Mouse (Mus musculus): ENCODE measurements around the gene Gm11168.
"Not testable (repeated sequence)": the region's sequence is repeated elsewhere in the genome, so short reads cannot be mapped to it uniquely, and the experiment has no call there.

The Gm11168 gene

DNA sequence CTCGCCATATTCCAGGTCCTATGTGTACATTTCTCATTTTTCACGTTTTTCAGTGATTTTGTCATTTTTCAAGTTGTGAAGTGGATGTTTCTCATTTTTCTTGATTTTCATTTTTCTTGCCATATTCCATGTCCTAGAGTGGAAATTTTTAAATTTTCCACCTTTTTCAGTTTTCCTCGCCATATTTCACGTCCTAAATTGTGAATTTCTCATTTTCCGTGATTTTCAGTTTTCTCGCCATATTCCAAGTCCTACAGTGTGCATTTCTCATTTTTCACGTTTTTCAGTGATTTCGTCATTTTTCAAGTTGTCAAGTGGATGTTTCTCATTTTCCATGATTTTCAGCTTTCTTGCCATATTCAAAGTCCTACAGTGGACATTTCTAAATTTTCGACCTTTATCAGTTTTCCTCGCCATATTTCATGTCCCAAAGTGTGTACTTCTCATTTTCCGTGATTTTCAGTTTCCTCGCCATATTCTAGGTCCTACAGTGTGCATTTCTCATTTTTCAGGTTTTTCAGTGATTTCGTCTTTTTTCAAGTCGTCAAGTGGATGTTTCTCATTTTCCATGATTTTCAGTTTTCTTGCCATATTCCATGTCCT is at the start of gene Gm11168:
Gene Gm11168, plus strand, starts transcription at position 553 of the 603 bp plus-strand sequence.
- in situ Hi-C loops (cut with MboI; ENCODE audit: unreplicated experiment in 2 of 2), result not testable (repeated sequence)

DNA sequence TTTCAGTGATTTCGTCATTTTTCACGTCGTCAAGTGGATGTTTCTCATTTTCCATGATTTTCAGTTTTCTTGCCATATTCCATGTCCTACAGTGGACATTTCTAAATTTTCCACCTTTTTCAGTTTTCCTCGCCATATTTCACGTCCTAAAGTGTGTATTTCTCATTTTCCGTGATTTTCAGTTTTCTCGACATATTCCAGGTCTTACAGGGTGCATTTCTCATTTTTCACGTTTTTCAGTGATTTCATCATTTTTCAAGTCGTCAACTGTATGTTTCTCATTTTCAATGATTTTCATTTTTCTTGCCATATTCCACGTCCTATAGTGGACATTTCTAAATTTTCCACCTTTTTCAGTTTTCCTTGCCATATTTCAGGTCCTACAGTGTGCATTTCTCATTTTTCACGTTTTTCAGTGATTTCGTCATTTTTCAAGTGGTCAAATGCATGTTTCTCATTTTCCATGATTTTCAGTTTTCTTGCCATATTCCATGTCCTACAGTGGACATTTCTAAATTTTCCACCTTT is 2.6 kb upstream of the Gm11168 start, which contains the start of gene Gm10722:
Gene Gm10722, plus strand, starts transcription at position 478 of the 528 bp plus-strand sequence.
- in situ Hi-C loops (cut with MboI; ENCODE audit: unreplicated experiment in 2 of 2), result not testable (repeated sequence)

DNA sequence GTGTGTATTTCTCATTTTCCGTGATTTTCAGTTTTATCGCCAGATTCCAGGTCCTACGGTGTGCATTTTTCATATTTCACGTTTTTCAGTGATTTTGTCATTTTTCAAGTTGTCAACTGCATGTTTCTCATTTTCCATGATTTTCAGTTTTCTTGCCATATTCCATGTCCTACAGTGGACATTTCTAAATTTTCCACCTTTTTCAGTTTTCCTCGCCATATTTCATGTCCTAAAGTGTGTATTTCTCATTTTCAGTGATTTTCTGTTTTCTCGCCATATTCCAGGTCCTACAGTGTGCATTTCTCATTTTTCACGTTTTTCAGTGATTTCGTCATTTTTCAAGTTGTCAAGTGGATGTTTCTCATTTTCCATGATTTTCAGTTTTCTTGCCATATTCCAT is 2.1 kb upstream of the Gm11168 start:
- in situ Hi-C loops (cut with MboI; ENCODE audit: unreplicated experiment in 2 of 2), result not testable (repeated sequence)

DNA sequence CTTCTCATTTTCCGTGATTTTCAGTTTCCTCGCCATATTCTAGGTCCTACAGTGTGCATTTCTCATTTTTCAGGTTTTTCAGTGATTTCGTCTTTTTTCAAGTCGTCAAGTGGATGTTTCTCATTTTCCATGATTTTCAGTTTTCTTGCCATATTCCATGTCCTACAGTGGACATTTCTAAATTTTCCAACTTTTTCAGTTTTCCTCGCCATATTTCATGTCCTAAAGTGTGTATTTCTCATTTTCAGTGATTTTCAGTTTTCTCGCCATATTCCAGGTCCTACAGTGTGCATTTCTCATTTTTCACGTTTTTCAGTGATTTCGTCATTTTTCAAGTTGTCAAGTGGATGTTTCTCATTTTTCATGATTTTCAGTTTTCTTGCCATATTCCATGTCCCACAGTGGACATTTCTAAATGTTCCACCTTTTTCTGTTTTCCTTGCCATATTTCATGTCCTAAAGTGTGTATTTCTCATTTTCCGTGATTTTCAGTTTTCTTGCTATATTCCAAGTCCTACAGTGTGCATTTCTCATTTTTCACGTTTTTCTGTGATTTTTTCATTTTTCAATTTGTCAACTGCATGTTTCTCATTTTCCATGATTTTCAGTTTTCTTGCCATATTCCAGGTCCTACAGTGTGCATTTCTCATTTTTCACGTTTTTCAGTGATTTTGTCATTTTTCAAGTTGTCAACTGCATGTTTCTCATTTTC is 1.0 kb upstream of the Gm11168 start:
- in situ Hi-C loops (cut with MboI; ENCODE audit: unreplicated experiment in 2 of 2), result not testable (repeated sequence)

DNA sequence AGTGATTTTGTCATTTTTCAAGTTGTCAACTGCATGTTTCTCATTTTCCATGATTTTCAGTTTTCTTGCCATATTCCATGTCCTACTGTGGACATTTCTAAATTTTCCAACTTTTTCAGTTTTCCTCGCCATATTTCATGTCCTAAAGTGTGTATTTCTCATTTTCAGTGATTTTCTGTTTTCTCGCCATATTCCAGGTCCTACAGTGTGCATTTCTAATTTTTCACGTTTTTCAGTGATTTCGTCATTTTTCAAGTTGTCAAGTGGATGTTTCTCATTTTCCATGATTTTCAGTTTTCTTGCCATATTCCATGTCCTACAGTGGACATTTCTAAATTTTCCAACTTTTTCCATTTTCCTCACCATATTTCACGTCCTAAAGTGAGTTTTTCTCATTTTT is 3.0 kb downstream of the Gm11168 start:
- in situ Hi-C loops (cut with MboI; ENCODE audit: unreplicated experiment in 2 of 2), result not testable (repeated sequence)

DNA sequence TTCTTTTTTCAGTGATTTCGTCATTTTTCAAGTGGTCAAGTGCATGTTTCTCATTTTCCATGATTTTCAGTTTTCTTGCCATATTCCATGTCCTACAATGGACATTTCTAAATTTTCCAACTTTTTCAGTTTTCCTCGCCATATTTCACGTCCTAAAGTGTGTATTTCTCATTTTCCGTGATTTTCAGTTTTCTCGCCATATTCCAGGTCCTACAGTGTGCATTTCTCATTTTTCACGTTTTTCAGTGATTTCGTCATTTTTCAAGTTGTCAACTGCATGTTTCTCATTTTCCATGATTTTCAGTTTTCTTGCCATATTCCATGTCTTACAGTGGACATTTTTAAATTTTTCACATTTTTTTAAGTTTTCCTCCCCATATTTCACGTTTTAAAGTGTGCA is 3.5 kb downstream of the Gm11168 start:
- in situ Hi-C loops (cut with MboI; ENCODE audit: unreplicated experiment in 2 of 2), result not testable (repeated sequence)

DNA sequence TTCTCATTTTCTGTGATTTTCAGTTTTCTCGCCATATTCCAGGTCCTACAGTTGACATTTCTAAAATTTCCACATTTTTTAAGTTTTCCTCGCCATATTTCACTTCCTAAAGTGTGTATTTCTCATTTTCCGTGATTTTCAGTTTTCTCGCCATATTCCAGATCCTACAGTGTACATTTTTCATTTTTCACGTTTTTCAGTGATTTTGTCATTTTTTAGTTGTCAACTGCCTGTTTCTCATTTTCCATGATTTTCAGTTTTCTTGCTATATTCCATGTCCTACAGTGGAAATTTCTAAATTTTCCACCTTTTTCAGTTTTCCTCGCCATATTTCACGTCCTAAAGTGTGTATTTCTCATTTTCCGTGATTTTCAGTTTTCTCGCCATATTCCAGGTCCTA is 4.1 kb downstream of the Gm11168 start:
- in situ Hi-C loops (cut with MboI; ENCODE audit: unreplicated experiment in 2 of 2), result not testable (repeated sequence)

DNA sequence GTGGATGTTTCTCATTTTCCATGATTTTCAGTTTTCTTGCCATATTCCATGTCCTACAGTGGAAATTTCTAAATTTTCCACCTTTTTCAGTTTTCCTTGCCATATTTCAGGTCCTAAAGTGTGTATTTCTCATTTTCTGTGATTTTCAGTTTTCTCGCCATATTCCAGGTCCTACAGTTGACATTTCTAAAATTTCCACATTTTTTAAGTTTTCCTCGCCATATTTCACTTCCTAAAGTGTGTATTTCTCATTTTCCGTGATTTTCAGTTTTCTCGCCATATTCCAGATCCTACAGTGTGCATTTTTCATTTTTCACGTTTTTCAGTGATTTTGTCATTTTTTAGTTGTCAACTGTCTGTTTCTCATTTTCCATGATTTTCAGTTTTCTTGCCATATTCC is 6.2 kb downstream of the Gm11168 start:
- in situ Hi-C loops (cut with MboI; ENCODE audit: unreplicated experiment in 2 of 2), result not testable (repeated sequence)

DNA sequence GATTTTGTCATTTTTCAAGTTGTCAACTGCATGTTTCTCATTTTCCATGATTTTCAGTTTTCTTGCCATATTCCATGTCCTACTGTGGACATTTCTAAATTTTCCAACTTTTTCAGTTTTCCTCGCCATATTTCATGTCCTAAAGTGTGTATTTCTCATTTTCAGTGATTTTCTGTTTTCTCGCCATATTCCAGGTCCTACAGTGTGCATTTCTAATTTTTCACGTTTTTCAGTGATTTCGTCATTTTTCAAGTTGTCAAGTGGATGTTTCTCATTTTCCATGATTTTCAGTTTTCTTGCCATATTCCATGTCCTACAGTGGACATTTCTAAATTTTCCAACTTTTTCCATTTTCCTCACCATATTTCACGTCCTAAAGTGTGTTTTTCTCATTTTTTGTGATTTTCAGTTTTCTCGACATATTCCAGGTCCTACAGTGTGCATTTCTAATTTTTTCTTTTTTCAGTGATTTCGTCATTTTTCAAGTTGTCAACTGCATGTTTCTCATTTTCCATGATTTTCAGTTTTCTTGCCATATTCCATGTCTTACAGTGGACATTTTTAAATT is 9.0 kb downstream of the Gm11168 start:
- in situ Hi-C loops (cut with MboI; ENCODE audit: unreplicated experiment in 2 of 2), result not testable (repeated sequence)

DNA sequence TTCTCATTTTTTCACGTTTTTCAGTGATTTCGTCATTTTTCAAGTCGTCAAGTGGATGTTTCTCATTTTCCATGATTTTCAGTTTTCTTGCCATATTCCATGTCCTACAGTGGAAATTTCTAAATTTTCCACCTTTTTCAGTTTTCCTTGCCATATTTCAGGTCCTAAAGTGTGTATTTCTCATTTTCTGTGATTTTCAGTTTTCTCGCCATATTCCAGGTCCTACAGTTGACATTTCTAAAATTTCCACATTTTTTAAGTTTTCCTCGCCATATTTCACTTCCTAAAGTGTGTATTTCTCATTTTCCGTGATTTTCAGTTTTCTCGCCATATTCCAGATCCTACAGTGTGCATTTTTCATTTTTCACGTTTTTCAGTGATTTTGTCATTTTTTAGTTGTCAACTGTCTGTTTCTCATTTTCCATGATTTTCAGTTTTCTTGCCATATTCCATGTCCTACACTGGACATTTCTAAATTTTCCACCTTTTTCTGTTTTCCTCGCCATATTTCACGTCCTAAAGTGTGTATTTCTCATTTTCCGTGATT is 9.7 kb downstream of the Gm11168 start, which contains the start of gene Gm10721:
Gene Gm10721, plus strand, starts transcription at position 408 of the 547 bp plus-strand sequence.
- in situ Hi-C loops (cut with MboI; ENCODE audit: unreplicated experiment in 2 of 2), result not testable (repeated sequence)

DNA sequence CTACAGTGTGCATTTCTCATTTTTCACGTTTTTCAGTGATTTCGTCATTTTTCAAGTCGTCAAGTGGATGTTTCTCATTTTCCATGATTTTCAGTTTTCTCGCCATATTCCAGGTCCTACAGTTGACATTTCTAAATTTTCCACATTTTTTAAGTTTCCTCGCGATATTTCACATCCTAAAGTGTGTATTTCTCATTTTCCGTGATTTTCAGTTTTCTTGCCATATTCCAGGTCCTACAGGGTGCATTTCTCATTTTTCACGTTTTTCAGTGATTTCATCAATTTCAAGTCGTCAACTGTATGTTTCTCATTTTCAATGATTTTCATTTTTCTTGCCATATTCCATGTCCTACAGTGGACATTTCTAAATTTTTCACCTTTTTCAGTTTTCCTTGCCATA is 12.2 kb downstream of the Gm11168 start, which contains the start of gene Gm10720:
Gene Gm10720, plus strand, starts transcription at position 301 of the 400 bp plus-strand sequence.
- in situ Hi-C loops (cut with MboI; ENCODE audit: unreplicated experiment in 2 of 2), result not testable (repeated sequence)

DNA sequence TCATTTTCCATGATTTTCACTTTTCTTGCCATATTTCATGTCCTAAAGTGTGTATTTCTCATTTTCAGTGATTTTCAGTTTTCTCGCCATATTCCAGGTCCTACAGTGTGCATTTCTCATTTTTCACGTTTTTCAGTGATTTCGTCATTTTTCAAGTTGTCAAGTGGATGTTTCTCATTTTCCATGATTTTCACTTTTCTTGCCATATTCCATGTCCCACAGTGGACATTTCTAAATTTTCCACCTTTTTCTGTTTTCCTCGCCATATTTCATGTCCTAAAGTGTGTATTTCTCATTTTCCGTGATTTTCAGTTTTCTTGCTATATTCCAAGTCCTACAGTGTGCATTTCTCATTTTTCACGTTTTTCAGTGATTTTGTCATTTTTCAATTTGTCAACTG is 12.8 kb downstream of the Gm11168 start:
- in situ Hi-C loops (cut with MboI; ENCODE audit: unreplicated experiment in 2 of 2), result not testable (repeated sequence)

DNA sequence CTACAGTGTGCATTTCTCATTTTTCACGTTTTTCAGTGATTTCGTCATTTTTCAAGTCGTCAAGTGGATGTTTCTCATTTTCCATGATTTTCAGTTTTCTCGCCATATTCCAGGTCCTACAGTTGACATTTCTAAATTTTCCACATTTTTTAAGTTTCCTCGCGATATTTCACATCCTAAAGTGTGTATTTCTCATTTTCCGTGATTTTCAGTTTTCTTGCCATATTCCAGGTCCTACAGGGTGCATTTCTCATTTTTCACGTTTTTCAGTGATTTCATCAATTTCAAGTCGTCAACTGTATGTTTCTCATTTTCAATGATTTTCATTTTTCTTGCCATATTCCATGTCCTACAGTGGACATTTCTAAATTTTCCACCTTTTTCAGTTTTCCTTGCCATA is 14.0 kb downstream of the Gm11168 start, which contains the start of gene Gm10719:
Gene Gm10719, plus strand, starts transcription at position 301 of the 400 bp plus-strand sequence.
- in situ Hi-C loops (cut with MboI; ENCODE audit: unreplicated experiment in 2 of 2), result not testable (repeated sequence)

DNA sequence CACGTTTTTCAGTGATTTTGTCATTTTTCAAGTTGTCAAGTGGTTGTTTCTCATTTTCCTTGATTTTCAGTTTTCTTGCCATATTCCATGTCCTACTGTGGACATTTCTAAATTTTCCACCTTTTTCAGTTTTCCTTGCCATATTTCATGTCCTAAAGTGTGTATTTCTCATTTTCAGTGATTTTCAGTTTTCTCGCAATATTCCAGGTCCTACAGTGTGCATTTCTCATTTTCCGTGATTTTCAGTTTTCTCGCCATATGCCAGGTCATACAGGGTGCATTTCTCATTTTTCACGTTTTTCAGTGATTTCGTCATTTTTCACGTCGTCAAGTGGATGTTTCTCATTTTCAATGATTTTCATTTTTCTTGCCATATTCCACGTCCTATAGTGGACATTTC is 15.8 kb downstream of the Gm11168 start:
- in situ Hi-C loops (cut with MboI; ENCODE audit: unreplicated experiment in 2 of 2), result not testable (repeated sequence)

DNA sequence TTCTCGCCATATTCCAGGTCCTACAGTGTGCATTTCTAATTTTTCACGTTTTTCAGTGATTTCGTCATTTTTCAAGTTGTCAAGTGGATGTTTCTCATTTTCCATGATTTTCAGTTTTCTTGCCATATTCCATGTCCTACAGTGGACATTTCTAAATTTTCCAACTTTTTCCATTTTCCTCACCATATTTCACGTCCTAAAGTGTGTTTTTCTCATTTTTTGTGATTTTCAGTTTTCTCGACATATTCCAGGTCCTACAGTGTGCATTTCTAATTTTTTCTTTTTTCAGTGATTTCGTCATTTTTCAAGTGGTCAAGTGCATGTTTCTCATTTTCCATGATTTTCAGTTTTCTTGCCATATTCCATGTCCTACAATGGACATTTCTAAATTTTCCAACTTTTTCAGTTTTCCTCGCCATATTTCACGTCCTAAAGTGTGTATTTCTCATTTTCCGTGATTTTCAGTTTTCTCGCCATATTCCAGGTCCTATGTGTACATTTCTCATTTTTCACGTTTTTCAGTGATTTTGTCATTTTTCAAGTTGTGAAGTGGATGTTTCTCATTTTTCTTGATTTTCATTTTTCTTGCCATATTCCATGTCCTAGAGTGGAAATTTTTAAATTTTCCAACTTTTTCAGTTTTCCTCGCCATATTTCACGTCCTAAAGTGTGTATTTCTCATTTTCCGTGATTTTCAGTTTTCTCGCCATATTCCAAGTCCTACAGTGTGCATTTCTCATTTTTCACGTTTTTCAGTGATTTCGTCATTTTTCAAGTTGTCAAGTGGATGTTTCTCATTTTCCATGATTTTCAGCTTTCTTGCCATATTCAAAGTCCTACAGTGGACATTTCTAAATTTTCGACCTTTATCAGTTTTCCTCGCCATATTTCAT is 16.9 kb downstream of the Gm11168 start:
- in situ Hi-C loops (cut with MboI; ENCODE audit: unreplicated experiment in 2 of 2), result not testable (repeated sequence)

DNA sequence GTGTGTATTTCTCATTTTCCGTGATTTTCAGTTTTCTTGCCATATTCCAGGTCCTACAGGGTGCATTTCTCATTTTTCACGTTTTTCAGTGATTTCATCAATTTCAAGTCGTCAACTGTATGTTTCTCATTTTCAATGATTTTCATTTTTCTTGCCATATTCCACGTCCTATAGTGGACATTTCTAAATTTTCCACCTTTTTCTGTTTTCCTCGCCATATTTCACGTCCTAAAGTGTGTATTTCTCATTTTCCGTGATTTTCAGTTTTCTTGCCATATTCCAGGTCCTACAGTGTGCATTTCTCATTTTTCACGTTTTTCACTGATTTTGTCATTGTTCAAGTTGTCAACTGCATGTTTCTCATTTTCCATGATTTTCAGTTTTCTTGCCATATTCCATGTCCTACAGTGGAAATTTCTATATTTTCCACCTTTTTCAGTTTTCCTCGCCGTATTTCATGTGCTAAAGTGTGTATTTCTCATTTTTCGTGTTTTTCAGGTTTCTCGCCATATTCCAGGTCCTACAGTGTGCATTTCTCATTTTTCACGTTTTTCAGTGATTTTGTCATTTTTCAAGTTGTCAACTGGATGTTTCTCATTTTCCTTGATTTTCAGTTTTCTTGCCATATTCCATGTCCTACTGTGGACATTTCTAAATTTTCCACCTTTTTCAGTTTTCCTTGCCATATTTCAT is 19.3 kb downstream of the Gm11168 start:
- in situ Hi-C loops (cut with MboI; ENCODE audit: unreplicated experiment in 2 of 2), result not testable (repeated sequence)

DNA sequence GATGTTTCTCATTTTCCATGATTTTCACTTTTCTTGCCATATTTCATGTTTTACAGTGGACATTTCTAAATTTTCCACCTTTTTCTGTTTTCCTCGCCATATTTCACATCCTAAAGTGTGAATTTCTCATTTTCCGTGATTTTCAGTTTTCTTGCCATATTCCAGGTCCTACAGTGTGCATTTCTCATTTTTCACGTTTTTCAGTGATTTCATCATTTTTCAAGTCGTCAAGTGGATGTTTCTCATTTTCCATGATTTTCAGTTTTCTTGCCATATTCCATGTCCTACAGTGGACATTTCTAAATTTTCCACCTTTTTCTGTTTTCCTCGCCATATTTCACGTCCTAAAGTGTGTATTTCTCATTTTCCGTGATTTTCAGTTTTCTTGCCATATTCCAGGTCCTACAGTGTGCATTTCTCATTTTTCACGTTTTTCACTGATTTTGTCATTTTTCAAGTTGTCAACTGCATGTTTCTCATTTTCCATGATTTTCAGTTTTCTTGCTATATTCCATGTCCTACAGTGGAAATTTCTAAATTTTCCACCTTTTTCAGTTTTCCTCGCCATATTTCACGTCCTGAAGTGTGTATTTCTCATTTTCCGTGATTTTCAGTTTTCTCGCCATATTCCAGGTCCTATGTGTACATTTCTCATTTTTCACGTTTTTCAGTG is 20.3 kb downstream of the Gm11168 start, which contains the start of gene Gm10718:
Gene Gm10718, plus strand, starts transcription at position 236 of the 673 bp plus-strand sequence.
- in situ Hi-C loops (cut with MboI; ENCODE audit: unreplicated experiment in 2 of 2), result not testable (repeated sequence)

DNA sequence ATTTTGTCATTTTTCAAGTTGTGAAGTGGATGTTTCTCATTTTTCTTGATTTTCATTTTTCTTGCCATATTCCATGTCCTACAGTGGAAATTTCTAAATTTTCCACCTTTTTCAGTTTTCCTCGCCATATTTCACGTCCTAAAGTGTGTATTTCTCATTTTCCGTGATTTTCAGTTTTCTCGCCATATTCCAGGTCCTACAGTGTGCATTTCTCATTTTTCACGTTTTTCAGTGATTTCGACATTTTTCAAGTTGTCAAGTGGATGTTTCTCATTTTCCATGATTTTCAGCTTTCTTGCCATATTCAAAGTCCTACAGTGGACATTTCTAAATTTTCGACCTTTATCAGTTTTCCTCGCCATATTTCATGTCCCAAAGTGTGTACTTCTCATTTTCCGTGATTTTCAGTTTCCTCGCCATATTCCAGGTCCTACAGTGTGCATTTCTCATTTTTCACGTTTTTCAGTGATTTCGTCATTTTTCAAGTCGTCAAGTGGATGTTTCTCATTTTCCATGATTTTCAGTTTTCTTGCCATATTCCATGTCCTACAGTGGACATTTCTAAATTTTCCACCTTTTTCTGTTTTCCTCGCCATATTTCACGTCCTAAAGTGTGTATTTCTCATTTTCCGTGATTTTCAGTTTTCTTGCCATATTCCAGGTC is 21.0 kb downstream of the Gm11168 start:
- in situ Hi-C loops (cut with MboI; ENCODE audit: unreplicated experiment in 2 of 2), result not testable (repeated sequence)
